Mouse (Mus musculus): ENCODE measurements around the gene Arsg.

The Arsg gene

GRCm38 (mm10) chr11:109494890-109495770 is 22.0 kb downstream of the Arsg start:
- 81% methylated on average over 24 of the region's 24 CpGs for WGBS

- WGBS = 66% methylated on average over 14 of the region's 14 CpGs
Measured at GRCm38 (mm10) chr11:109495771-109496474, 22.7 kb downstream of the Arsg start.

- 70% methylated on average over 7 of the region's 7 CpGs for WGBS
Measured at GRCm38 (mm10) chr11:109496475-109496993, 23.4 kb downstream of the Arsg start.

- 67% methylated on average over 6 of the region's 6 CpGs for WGBS
Measured at GRCm38 (mm10) chr11:109496996-109497714, 24.0 kb downstream of the Arsg start.

- 68% methylated on average over 9 of the region's 9 CpGs for WGBS
Measured at GRCm38 (mm10) chr11:109497990-109498389, 24.8 kb downstream of the Arsg start.

GRCm38 (mm10) chr11:109500206-109500605 is 27.0 kb downstream of the Arsg start:
- WGBS = 64% methylated on average over 5 of the region's 5 CpGs

GRCm38 (mm10) chr11:109504977-109505376 is 31.8 kb downstream of the Arsg start:
- 38% methylated on average over 9 of the region's 9 CpGs for WGBS

- WGBS = 97% methylated on average over 4 of the region's 4 CpGs
Measured at GRCm38 (mm10) chr11:109505823-109506222, 32.6 kb downstream of the Arsg start.

- 64% methylated on average over 3 of the region's 3 CpGs for WGBS
Measured at GRCm38 (mm10) chr11:109507068-109507467, 33.9 kb downstream of the Arsg start.

GRCm38 (mm10) chr11:109512995-109513675 is 40.0 kb downstream of the Arsg start:
- 86% methylated on average over 16 of the region's 16 CpGs for WGBS

- WGBS = 73% methylated on average over 3 of the region's 3 CpGs
Measured at GRCm38 (mm10) chr11:109514064-109514612, 41.0 kb downstream of the Arsg start.

- 97% methylated on average over 11 of the region's 11 CpGs for WGBS
Measured at GRCm38 (mm10) chr11:109517330-109517729, 44.2 kb downstream of the Arsg start.

- WGBS = 95% methylated on average over 3 of the region's 3 CpGs
Measured at GRCm38 (mm10) chr11:109517816-109518215, 44.6 kb downstream of the Arsg start.

- 70% methylated on average over 7 of the region's 7 CpGs for WGBS
Measured at GRCm38 (mm10) chr11:109520958-109521357, 47.8 kb downstream of the Arsg start.

- WGBS = 89% methylated on average over 5 of the region's 5 CpGs
Measured at GRCm38 (mm10) chr11:109524869-109525268, 51.7 kb downstream of the Arsg start.

- 86% methylated on average over 4 of the region's 4 CpGs for WGBS
Measured at GRCm38 (mm10) chr11:109525571-109525970, 52.4 kb downstream of the Arsg start.

GRCm38 (mm10) chr11:109530030-109530429 is 56.9 kb downstream of the Arsg start:
- WGBS = 92% methylated on average over 4 of the region's 4 CpGs

GRCm38 (mm10) chr11:109535966-109536365 is 62.8 kb downstream of the Arsg start:
- WGBS = 89% methylated on average over 6 of the region's 6 CpGs

GRCm38 (mm10) chr11:109536939-109537338 is 63.8 kb downstream of the Arsg start:
- 91% methylated on average over 5 of the region's 5 CpGs for WGBS

GRCm38 (mm10) chr11:109539290-109539689 is 66.1 kb downstream of the Arsg start:
- 58% methylated on average over 6 of the region's 6 CpGs for WGBS

- WGBS = 85% methylated on average over 9 of the region's 9 CpGs
Measured at GRCm38 (mm10) chr11:109543466-109543865, 70.3 kb downstream of the Arsg start.

All from cerebral cortex, adult 2 months (tissue).